Mouse (Mus musculus) cerebellum, postnatal 14 days (tissue): ENCODE data around the gene Casp1.

ENCODE experiments used
- DNase-seq, 2 experiments: peaks; one replicate each; pipeline ENCODE4 v3.0.0; 2021; ENCODE audit warnings: mixed read lengths in 2 of 2

Casp1 gene

DNA sequence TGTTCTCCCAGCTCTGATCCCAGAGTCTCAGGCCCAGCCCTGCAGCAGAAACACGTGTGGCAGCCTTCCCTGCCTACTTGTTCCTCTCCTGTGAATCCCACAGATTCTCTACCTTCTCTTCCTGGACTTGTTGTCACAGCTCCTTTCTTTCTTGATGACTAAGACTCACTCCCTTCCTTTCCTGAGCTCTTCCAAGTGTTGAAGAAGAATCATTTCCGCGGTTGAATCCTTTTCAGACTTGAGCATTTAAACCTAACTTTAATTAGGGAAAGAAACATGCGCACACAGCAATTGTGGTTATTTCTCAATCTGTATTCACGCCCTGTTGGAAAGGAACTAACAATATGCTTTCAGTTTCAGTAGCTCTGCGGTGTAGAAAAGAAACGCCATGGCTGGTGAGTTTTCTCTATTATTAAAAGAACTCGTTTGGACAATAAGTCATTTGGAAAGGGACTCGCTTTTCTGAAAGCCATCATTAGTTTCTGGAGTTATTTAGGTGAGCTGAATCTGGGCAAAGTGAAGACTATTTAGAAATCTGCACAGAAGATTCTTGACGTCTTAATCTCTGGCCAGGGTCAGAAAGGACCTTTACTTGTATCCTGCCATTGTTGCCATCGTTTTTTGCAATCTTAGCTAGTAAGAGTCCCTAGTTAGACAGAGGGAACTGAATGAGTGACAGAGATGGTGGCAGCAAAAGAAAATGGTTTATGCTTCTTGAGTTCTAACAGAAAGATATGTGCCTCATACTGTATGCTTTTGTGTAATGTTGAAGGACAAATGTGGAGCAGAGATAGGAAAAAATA lies at the start of gene Casp1:
TSS of gene Casp1 (plus strand) at position 189 of the 803 bp plus-strand sequence.
- DNase-seq = no peak

DNA sequence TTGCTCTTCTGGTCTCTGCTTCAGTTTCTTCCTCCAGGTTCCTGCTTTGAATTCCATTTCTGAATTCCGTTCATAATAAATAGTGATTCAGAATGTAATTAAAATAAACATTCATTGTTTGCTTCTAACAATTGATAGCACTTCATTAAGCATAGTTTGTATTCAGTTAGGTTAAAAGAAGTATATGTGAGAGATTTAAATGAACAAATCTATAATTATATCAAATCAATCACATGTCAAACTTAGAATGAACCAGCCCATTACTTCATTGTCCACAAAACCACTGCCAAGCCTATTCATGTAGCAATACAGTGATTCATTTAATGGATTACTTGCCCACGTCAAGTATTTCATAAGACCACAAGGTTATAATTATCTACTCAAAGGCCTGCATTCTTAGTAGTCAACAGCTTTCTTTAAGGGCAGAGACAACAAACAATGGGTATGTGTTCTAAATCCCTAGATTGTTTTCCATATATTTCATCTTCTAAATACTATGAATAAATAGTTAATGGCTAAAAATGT lies 34.3 kb upstream of the Casp1 start:
- no peak for DNase-seq

DNA sequence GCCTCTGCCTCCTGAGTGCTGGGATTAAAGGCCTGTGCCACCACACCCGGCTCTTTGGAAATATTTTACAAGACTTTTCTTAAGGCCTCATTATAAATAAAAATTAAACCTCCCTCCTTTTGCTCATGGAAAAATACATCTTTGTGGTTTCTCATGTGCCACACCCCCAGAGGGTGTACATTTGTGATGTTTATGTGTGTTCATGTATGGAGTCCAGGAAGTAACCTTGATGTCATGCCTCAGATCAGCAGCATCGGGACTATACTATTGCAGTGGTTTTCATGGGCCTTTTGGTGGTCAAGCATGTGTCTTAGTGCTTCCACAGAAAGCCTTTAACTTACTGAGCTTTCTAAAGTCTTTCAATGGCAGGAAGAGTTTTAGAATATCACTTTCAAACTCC lies 28.0 kb upstream of the Casp1 start:
- DNase-seq = no peak

DNA sequence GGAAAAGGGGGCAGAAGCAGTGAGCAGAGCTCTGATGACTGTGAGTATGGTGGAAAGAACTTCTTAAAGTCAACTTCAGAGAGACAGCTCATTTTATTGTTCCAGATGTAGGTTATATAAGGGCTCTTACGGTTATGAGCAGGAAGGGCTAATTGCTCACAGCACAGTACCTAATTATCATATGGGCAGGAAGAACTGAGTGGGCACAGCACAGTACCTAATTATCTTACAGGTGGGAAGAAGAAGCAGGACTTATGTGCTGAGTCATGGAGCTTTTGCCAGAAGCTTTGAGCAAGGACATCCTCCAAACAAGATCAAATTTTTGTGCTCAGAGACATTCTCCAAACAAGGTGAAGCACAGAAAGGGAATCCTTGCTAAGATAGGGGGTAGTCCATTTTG lies 27.4 kb upstream of the Casp1 start:
- no peak for DNase-seq

DNA sequence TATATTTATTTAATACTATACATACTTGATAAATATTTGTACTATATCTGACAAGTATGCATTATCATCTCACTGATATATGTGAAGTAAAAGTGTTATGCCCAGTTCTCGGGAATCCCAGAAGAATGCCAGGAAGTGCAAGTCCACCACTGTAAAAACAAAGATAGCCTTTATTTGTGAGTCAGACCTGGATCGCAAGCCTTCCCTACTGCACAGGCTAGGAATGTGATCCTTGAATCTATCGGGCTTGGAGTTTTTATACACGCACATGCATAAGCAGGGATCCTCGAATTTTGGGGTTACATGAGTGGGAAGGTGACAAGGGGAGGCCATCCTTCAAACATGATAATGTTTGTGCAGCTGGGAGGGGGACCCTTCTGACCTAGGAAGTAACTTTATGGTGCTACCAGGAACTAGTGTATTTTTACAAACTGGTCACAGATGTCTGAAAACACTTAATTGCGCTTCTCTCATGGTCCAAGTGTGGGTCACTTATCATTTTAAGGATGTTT lies 26.9 kb upstream of the Casp1 start:
- DNase-seq = no peak

DNA sequence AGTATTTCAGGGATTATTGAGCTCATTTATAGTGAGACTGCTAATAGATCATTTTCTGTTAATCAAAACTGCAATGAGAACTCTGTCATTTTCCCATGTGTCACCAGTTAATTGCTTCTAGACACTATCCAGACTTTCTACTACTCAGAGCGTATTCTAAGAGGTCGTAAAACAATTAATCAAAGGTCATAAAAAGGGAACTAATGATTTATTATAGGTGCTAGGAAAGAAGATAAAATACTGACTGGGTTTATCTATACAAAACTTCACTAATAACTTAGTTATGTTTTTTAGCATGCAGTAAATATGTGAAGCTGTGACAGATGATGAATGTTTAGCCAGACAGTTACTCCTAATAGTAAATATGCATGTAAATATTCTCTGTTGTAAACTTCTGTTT lies 12.2 kb upstream of the Casp1 start:
- no peak for DNase-seq

DNA sequence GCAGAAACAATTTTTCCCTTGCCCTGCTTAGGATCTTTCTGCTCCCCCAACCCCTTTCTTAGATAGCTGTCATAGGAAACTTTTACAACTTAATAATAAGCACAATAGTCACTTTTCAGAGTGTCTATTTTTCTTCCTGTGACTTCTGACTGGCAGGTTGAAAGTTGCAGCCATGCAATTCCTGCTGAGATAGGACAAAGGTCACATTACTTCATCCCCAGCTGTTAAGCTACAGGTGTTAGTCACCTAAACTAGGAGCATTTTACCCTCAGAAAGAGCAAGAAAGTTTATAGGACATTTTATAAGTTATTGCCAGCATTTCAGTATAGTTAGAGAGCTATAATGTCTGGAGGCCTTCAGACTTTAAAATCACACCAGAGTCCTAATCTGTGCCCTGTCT lies 11.7 kb upstream of the Casp1 start:
- DNase-seq = no peak

DNA sequence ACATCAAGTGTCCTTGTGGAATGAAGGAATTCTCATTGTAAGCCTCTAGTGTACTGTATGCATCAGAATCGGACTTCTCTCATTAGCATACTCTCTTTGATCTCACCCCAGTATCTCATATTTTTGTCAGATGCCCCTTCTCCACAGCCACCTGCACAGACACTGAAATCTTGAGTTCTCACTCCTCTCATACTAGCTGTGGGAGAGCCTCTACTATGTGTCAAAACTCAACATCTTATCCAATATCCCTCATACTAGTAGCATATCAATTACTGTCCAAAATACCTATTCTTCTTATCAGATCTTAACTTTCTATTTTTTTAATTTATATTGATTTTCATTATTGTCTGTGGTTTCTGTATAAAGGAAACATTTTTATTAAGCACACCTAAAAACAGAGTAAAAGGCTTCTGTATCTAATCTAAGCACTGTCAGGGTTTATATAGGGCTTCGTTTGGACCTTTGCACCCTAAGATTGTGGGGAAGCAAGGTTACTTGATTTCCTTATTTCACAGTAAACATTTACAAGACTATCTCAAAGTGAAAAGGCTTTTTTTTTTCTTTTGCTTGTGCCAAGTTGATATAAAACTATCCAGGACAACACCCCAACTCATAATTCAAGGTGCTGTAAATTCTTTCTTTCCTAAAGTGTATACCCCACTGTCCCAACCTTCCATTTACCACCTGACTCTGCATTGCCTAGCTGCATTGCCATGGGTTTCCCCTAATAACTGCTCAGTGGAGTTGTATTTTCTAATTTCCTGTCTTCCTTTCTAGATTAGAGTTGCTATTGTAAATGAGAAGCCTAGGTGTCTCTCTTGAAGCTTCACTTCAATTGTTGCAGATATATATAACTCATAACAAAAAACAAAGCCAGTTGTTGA lies 1.7 kb upstream of the Casp1 start:
- DNase-seq = no peak

DNA sequence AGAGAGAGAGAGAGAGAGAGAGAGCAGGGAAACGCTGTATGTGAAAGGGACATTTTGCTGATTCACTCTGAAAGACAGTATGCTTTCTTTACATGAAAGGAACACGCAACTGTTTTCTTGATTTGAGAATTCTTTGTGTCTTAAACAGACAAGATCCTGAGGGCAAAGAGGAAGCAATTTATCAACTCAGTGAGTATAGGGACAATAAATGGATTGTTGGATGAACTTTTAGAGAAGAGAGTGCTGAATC lies 740 bp downstream of the Casp1 start:
- DNase-seq = no peak

DNA sequence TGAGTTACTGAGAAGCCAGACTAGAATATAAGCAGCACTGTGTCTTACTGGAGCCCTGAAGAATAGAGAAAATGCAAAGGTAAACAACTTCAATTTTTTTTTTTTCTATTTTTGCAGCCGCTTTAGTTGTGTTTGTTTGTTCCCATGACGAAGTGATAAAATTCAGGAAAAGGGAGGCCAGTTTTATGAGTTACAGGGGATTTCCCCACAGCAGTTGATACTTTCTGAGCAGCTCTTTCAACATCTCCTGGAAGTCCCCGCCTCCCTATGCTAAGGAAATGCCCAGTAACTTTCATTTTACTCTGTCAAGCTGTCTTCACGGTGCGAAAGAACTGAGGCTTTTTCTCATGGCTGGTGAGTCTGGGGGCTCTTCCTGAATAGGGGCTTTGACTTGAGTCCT lies 10.2 kb downstream of the Casp1 start, which contains the start of gene Casp4:
TSS of gene Casp4 (plus strand) at position 268 of the 400 bp plus-strand sequence.
- DNase-seq = no peak

DNA sequence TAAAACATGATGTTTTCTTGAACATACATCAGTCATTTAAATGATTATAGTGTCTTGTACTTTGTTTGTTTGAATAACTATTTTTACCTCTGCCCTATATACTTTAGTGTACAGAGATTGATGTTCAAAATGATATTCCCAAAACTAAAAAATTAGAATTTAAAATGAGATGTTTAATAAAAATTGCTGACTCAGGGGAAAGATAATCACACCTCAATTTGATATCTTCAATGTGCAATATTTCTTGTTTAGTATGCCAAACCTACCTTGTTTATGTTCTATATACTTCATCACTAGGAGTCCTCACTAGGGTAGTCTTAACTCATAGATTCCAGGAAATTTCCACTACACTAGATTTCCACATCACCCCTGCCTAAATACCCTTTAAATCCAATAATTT lies 11.8 kb downstream of the Casp1 start:
- DNase-seq = no peak

DNA sequence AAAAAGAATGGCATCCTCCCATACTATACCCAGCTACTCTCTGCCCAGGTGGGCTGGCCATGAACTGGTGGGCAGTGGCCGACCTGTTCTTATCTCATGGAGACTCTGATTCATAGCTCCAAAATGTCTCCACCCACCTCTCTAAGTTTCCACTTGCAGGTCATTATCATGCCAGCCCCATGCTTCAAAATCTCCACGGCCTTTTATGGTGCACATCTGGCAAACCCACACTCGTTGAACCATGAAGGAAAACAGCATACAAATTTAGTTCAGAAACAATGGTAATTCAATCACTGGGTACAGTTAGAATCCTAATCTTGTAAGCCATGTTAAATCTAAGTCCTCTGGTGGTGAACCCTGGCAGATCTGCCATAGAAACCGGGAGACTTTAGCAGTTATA lies 13.1 kb downstream of the Casp1 start:
- DNase-seq = no peak

DNA sequence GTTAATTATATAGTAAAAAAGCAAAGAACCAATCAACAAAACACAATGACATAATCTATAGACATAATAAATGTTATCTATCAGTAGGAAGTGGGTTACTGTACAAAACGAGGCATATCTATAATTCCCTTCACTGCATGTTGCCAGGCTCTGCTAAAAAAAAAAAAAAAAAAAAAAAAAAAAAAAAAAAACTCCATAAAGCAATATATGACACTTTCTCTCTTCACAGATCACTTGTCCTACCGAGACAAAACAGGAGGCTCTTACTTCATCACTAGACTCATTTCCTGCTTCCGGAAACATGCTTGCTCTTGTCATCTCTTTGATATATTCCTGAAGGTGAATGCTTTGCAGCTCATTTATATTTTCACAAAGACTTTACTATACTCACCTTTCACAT lies 29.9 kb downstream of the Casp1 start:
- DNase-seq = no peak

DNA sequence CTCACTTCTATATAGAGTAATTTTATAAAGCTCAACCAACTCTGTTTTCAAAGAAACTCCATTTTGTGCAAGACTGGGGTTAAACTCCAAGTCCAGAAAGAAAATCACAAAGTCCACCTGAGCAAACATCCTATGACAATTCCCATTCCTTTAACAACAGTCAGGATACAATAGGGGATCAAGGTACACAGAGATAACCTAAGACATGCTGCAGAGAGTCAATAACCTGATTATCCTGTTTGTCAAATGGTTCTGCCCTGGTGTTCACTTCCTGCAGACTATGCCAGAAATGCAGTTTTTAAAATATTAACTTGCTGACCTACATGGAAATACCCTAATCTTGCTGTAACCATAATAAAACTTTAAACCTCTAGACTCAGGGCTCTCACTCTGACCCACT lies 34.1 kb downstream of the Casp1 start:
- DNase-seq = no peak

DNA sequence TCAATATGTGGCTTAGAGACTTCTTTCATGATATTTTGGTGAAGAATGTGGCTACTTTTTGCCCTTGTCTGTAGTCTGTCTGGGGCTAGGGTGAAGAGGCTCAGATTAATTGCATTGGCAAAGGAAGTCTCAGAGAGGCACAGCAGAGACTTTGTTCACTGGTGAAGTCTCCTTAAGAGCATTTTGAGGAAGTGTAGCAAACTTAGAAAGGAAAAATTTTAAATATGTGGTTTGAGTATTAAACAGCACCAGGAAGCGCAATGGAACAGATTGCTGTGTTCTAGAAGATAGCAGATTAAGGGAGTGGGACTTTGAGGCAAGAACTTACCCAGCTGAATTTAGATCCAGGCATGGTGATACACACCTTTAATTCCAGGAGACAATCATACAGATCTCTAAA lies 35.1 kb downstream of the Casp1 start:
- no peak for DNase-seq

DNA sequence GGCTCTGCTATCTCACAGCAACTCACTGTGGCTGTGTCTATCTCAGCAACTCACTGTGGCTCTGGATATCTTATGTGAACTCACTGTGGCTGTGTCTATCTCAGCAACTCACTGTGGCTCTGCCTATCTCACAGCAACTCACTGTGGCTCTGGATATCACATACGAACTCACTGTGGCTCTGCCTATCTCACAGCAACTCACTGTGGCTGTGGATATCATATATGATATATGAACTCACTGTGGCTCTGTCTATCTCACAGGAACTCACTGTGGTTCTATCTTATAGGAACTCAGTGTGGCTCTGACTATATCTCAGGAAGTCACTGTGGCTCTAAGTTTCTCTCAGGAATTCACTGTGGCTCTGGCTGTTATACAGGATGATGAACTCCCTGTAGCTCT lies 44.8 kb downstream of the Casp1 start:
- no peak for DNase-seq

DNA sequence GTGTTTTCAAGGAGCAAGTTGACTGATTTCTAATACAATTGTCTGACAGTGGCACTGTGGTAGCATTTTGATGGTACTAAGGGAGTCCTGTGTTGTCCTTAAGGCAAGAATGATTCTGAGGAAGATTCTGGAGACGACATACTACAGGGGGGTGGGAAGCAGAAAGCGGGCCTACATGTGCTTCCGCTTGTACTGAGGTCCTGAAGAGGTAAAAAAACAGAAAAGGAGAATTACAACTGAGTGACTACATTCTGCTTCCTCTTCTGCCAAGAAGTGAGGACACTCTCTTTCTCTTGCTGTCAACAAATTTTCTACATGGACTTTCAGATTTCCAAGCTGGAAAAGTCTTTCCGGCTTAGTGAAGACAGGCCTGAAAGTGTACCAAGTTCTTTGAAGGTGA lies 45.8 kb downstream of the Casp1 start:
- DNase-seq = no peak

DNA sequence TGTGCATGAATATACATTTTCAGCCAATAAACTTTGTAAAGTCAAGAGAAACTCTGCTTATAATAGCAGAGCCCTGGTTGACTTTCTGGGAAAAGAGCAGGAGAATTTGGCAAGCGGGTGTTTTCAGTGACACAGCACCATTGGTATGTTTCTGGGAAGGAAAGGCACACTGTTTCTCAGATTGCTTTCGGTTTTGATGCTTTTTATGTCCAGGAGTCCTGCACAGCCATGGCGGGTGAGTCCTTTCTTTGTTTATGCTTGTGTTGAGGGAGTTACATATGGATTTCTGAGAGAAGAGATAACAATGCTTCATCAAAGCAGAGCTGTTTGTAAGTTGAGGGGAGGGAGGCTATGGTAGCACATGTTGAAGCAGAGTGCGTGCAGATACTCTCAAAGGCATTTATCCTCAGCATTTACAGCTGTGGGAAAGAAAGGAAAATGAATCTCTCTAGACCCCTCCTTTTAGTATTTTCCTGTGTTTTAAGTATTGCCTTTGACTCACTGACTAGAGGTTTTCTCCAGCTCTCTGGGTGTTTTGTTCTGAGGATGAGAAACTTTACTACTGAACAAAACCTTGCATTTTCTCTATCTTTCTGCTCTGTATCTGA lies 47.1 kb downstream of the Casp1 start, which contains the start of gene Casp12:
TSS of gene Casp12 (plus strand) at position 140 of the 608 bp plus-strand sequence.
- no peak for DNase-seq

DNA sequence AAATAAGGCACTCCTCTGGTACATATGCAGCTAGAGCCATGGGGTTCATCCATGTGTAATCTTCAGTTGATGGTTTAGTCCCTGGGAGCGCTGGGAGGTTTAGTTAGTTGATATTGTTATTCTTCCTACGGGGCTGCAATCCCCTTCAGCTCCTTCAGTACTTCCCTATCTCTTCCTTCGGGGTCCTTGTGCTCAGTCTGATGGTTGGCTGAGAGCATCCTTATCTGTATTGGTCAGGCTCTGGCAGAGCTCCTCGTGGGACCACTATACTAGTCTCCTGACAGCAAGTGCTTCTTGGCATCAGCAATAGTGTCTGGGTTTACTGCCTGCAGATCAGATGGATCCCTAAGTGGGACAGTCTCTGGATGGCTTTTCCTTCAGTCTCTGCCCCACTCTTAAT lies 49.1 kb downstream of the Casp1 start:
- no peak for DNase-seq

DNA sequence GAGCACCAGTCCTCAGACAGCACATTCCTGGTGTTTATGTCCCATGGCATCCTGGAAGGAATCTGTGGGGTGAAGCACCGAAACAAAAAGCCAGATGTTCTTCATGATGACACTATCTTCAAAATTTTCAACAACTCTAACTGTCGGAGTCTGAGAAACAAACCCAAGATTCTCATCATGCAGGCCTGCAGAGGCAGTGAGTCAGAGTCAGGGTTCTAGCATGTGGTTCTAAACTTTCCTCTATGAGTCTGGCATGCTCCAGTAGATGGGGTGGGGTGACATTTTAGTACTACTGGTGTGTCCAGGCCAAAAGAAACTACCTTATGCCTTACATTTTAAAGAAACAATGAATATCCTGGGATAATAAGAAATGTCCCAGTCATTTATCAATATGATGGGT lies 55.4 kb downstream of the Casp1 start:
- DNase-seq = no peak

DNA sequence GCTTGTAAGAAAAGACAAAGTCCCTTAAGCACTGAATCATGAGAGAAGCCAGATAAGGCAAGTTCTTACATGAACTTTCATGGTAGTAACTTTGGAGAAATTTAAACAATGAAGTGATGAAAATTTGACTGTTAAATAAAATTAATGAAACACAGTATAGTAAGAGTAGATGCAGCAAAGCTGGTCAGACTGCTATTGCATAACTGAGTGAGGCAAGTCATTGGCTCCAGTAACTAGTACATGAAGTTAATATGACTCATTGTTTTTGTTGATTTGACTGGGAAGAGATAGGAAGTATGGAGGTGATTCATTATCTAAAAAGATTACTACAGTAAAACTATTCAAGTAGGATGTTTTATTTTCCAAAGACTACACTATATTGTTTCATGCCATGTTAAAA lies 58.5 kb downstream of the Casp1 start:
- DNase-seq = no peak
